In genomic region chr9:23139580-23140162, GRCm38 (mm10) we compare ENCODE assay signal across 17 mouse cellular contexts.
DNase-seq lines count a peak whose midpoint lies in the region; ATAC-seq and TF ChIP-seq lines count a peak whose summit lies in the region.
"Had no signal": no experiment of that assay in that cellular context is flagged by ENCODE, and none has a peak within 500 bp of the region (broad histone marks: within the 10 kb centered on the region; RNA-seq: fewer than 3 reads in every experiment).

No protein-coding gene starts in this region.

- no peak overlapping the region for H3K4me2 ChIP-seq in intestine, embryonic 14.5 days (ENCODE audit: low read length)
- H3K4me2 ChIP-seq in intestine, embryonic 15.5 days (replicated peaks), result no peak overlapping the region
- no peak overlapping the region for H3K4me2 ChIP-seq in midbrain, embryonic 13.5 days (replicated peaks)
- H3K4me2 ChIP-seq in midbrain, embryonic 16.5 days (ENCODE audit: low read length), result no peak overlapping the region
- H3K4me2 ChIP-seq in embryonic facial prominence, embryonic 11.5 days (ENCODE audit: low read depth, low read length), result no peak overlapping the region
- H3K4me2 ChIP-seq: embryonic facial prominence, embryonic 12.5 days; heart, embryonic 13.5 days; hindbrain, embryonic 15.5 days had no signal

- whole genome bisulfite sequencing in intestine, embryonic 14.5 days, result 70% methylated on average over 4 of the region's 4 CpGs
- 81% methylated on average over 4 of the region's 4 CpGs for WGBS in intestine, embryonic 15.5 days
- 31% methylated on average over 4 of the region's 4 CpGs for WGBS in midbrain, embryonic 13.5 days
- 26% methylated on average over 4 of the region's 4 CpGs for WGBS in midbrain, embryonic 16.5 days
- WGBS in embryonic facial prominence, embryonic 11.5 days, result 55% methylated on average over 4 of the region's 4 CpGs
- 80% methylated on average over 4 of the region's 4 CpGs for WGBS in lung, adult 2 months

- no peak for TF ChIP-seq CTCF in lung, adult 2 months (IDR thresholded peaks at IDR 0.05; ENCODE audit: insufficient read depth, low read length)

- H3K27ac ChIP-seq in intestine, embryonic 14.5 days (ENCODE audit: low read depth), result no peak overlapping the region
- H3K27ac ChIP-seq in intestine, embryonic 15.5 days, result no peak overlapping the region
- H3K27ac ChIP-seq in midbrain, embryonic 13.5 days, result no peak overlapping the region
- no peak overlapping the region for H3K27ac ChIP-seq in midbrain, embryonic 16.5 days (ENCODE audit: low read length)
- H3K27ac ChIP-seq in embryonic facial prominence, embryonic 11.5 days (replicated peaks; ENCODE audit: low read depth, low read length), result no peak overlapping the region
- H3K27ac ChIP-seq: embryonic facial prominence, embryonic 12.5 days; heart, embryonic 13.5 days; hindbrain, embryonic 15.5 days had no signal

- no peaks in the 10 kb centered on the region for H3K36me3 ChIP-seq in intestine, embryonic 14.5 days (ENCODE audit: control insufficient read depth, insufficient read depth, low read length)
- no peaks in the 10 kb centered on the region for H3K36me3 ChIP-seq in intestine, embryonic 15.5 days
- H3K36me3 ChIP-seq in midbrain, embryonic 13.5 days, result no peaks in the 10 kb centered on the region
- H3K36me3 ChIP-seq in midbrain, embryonic 16.5 days (ENCODE audit: control insufficient read depth, insufficient read depth, low read length), result no peaks in the 10 kb centered on the region
- no peaks in the 10 kb centered on the region for H3K36me3 ChIP-seq in embryonic facial prominence, embryonic 11.5 days (replicated peaks; ENCODE audit: control insufficient read depth, insufficient read depth, low read depth, low read length)
- H3K36me3 ChIP-seq: embryonic facial prominence, embryonic 12.5 days; heart, embryonic 13.5 days; hindbrain, embryonic 15.5 days had no signal

- H3K4me1 ChIP-seq in intestine, embryonic 14.5 days (replicated peaks; ENCODE audit: control insufficient read depth, insufficient read depth, low read length), result no peaks in the 10 kb centered on the region; the same call in 1 of the 2 replicates
- no peaks in the 10 kb centered on the region for H3K4me1 ChIP-seq in intestine, embryonic 15.5 days (replicated peaks)
- peaks cover 9% of the 10 kb centered on the region; the same call in 1 of the 2 replicates for H3K4me1 ChIP-seq in midbrain, embryonic 13.5 days (replicated peaks)
- H3K4me1 ChIP-seq in midbrain, embryonic 16.5 days (ENCODE audit: control insufficient read depth, insufficient read depth, low read length), result no peaks in the 10 kb centered on the region
- H3K4me1 ChIP-seq in embryonic facial prominence, embryonic 11.5 days (ENCODE audit: control insufficient read depth, insufficient read depth, low read length), result no peaks in the 10 kb centered on the region; the same call in 1 of the 2 replicates
- no peaks in the 10 kb centered on the region for H3K4me1 ChIP-seq in lung, adult 2 months (ENCODE audit: control insufficient read depth, insufficient read depth, low read length)
- H3K4me1 ChIP-seq: hindbrain, embryonic 15.5 days had no signal

- no peak overlapping the region for H3K9ac ChIP-seq in intestine, embryonic 14.5 days (ENCODE audit: low read length)
- H3K9ac ChIP-seq in intestine, embryonic 15.5 days, result no peak overlapping the region
- no peak overlapping the region for H3K9ac ChIP-seq in midbrain, embryonic 13.5 days (replicated peaks)
- no peak overlapping the region for H3K9ac ChIP-seq in midbrain, embryonic 16.5 days (ENCODE audit: low read depth, low read length)
- no peak overlapping the region for H3K9ac ChIP-seq in embryonic facial prominence, embryonic 11.5 days (replicated peaks; ENCODE audit: low read length)
- H3K9ac ChIP-seq: embryonic facial prominence, embryonic 12.5 days; heart, embryonic 13.5 days; hindbrain, embryonic 15.5 days had no signal

- ATAC-seq in intestine, embryonic 14.5 days (replicated peaks; ENCODE audit: low FRiP score, low TSS enrichment, low read depth), result no peak
- ATAC-seq in intestine, embryonic 15.5 days, result no peak
- ATAC-seq in midbrain, embryonic 13.5 days, result peak; percentile 71
- no peak for ATAC-seq in midbrain, embryonic 16.5 days
- ATAC-seq in embryonic facial prominence, embryonic 11.5 days (replicated peaks; ENCODE audit: insufficient number of reproducible peaks, low FRiP score, low TSS enrichment, low read depth), result no peak
- ATAC-seq: forebrain, embryonic 16.5 days had no signal

- H3K27me3 ChIP-seq in intestine, embryonic 14.5 days (replicated peaks; ENCODE audit: control insufficient read depth, insufficient read depth, low read length), result no peaks in the 10 kb centered on the region
- H3K27me3 ChIP-seq in intestine, embryonic 15.5 days (replicated peaks), result no peaks in the 10 kb centered on the region
- no peaks in the 10 kb centered on the region for H3K27me3 ChIP-seq in midbrain, embryonic 13.5 days
- no peaks in the 10 kb centered on the region for H3K27me3 ChIP-seq in midbrain, embryonic 16.5 days (ENCODE audit: control insufficient read depth, insufficient read depth, low read depth, low read length)
- no peaks in the 10 kb centered on the region for H3K27me3 ChIP-seq in embryonic facial prominence, embryonic 11.5 days (ENCODE audit: control insufficient read depth, insufficient read depth, low read length)
- H3K27me3 ChIP-seq: embryonic facial prominence, embryonic 12.5 days; heart, embryonic 13.5 days; hindbrain, embryonic 15.5 days had no signal

- H3K4me3 ChIP-seq in intestine, embryonic 14.5 days (ENCODE audit: low read depth, low read length), result no peak overlapping the region
- H3K4me3 ChIP-seq in intestine, embryonic 15.5 days (replicated peaks), result no peak overlapping the region
- no peak overlapping the region for H3K4me3 ChIP-seq in midbrain, embryonic 13.5 days (replicated peaks)
- no peak overlapping the region for H3K4me3 ChIP-seq in midbrain, embryonic 16.5 days (ENCODE audit: low read depth, low read length)
- no peak overlapping the region for H3K4me3 ChIP-seq in embryonic facial prominence, embryonic 11.5 days (ENCODE audit: low read depth, low read length)
- no peak overlapping the region for H3K4me3 ChIP-seq in lung, adult 2 months (replicated peaks; ENCODE audit: extremely low read depth, low read depth, low read length)
- H3K4me3 ChIP-seq: embryonic facial prominence, embryonic 12.5 days; heart, embryonic 13.5 days; hindbrain, embryonic 15.5 days had no signal

- DNase-seq in intestine, embryonic 14.5 days (ENCODE audit: low spot score), result peak; percentile 33
- peak; percentile 51 for DNase-seq in embryonic facial prominence, embryonic 11.5 days (ENCODE audit: low spot score)
- no peak for DNase-seq in right cerebral cortex, adult 2 months (ENCODE audit: low spot score in 2 of 2)
- no peak for DNase-seq in lung, adult 2 months
- DNase-seq: adrenal gland, adult 2 months; adrenal gland, postnatal 25 days; cerebellum, adult 2 months; cerebellum, postnatal 10 days; gastrocnemius, postnatal 14 days; heart, postnatal 36 days had no signal

- no peaks in the 10 kb centered on the region for H3K9me3 ChIP-seq in intestine, embryonic 14.5 days (ENCODE audit: control insufficient read depth, low read length)
- H3K9me3 ChIP-seq in intestine, embryonic 15.5 days, result no peaks in the 10 kb centered on the region
- no peaks in the 10 kb centered on the region for H3K9me3 ChIP-seq in midbrain, embryonic 13.5 days
- H3K9me3 ChIP-seq in midbrain, embryonic 16.5 days (replicated peaks; ENCODE audit: control insufficient read depth, low read length, poor library complexity, severe bottlenecking), result no peaks in the 10 kb centered on the region
- H3K9me3 ChIP-seq in embryonic facial prominence, embryonic 11.5 days (replicated peaks; ENCODE audit: control insufficient read depth, low read length), result no peaks in the 10 kb centered on the region
- H3K9me3 ChIP-seq: embryonic facial prominence, embryonic 12.5 days; heart, embryonic 13.5 days; hindbrain, embryonic 15.5 days had no signal

- no peak for TF ChIP-seq POLR2A in lung, adult 2 months (IDR thresholded peaks at IDR 0.05; ENCODE audit: borderline replicate concordance, extremely low read depth, low read depth, low read length)

Comparison
In these comparisons a context has a peak if more than half of its experiments do, and no peak if none do; other contexts are left out.
1. DNase-seq: peak in intestine, embryonic 14.5 days (single experiment) and embryonic facial prominence, embryonic 11.5 days (single experiment); none in right cerebral cortex, adult 2 months (0 of 2) and lung, adult 2 months (single experiment).